Mouse (Mus musculus) neural tube, embryonic 13.5 days (tissue): ENCODE measurements around the gene Snap23. TPM values are rescaled to one million over a fixed set of nuclear protein-coding genes. Genes with fewer than 3 reads are reported as not detected.
A peak's percentile ranks its signal among the peaks of the same experiment; 100 is the strongest.

Experiments used
- ATAC-seq: fragments of 200-750 bp; cut with Nextera tagmentation; 2 replicates; pipeline ENCODE4 v1.8.0; 2017; ENCODE audit warnings: low read depth, mild to moderate bottlenecking, moderate TSS enrichment, moderate library complexity
- H3K27ac ChIP-seq: fragments of 300-500 bp; sonication (generic); replicated peaks from 2 replicates; pipeline ENCODE4 v1.5.1; 2015; ENCODE audit warnings: moderate library complexity, mild to moderate bottlenecking, inconsistent platforms
- H3K27me3 ChIP-seq: fragments of 300-500 bp; sonication (generic); 2 replicates; pipeline ENCODE4 v1.6.1; 2015; ENCODE audit warnings: mild to moderate bottlenecking, inconsistent platforms
- H3K36me3 ChIP-seq: fragments of 300-500 bp; sonication (generic); 2 replicates; pipeline ENCODE4 v1.6.1; 2015; ENCODE audit warnings: mild to moderate bottlenecking, inconsistent platforms
- H3K4me1 ChIP-seq: fragments of 300-500 bp; sonication (generic); replicated peaks from 2 replicates; pipeline ENCODE4 v1.6.1; 2015; ENCODE audit warnings: inconsistent platforms
- H3K4me2 ChIP-seq: fragments of 300-500 bp; sonication (generic); 2 replicates; pipeline ENCODE4 v1.6.1; 2015; ENCODE audit warnings: inconsistent platforms, mild to moderate bottlenecking, moderate library complexity
- H3K4me3 ChIP-seq: fragments of 300-500 bp; sonication (generic); 2 replicates; pipeline ENCODE4 v1.5.1; 2015; ENCODE audit warnings: mild to moderate bottlenecking, inconsistent platforms
- H3K9ac ChIP-seq: fragments of 300-500 bp; sonication (generic); 2 replicates; pipeline ENCODE4 v1.6.1; 2015; ENCODE audit warnings: moderate library complexity, mild to moderate bottlenecking, inconsistent platforms
- H3K9me3 ChIP-seq: fragments of 300-500 bp; sonication (generic); 2 replicates; pipeline ENCODE4 v1.6.1; 2016; ENCODE audit warnings: inconsistent platforms
- WGBS: fragments of 180-500 bp; shearing (Covaris S2); methylation state at CpG from one replicate; pipeline ENCODE4 v1.1.7; 2015; 5-methylcytosine and 5-hydroxymethylcytosine counted together
- polyA plus RNA-seq: library from polyadenylated mRNA; unstranded; fragments of >200 nt; fragmentation: Nextera tagmentation; extraction: Ambion mirVana; gene quantifications from 2 replicates; pipeline ENCODE4 v1.2.1, GENCODE M21; 2015

Snap23 gene
- polyA plus RNA-seq, 1 experiment from 2014 or later, result 21.6 TPM

DNA sequence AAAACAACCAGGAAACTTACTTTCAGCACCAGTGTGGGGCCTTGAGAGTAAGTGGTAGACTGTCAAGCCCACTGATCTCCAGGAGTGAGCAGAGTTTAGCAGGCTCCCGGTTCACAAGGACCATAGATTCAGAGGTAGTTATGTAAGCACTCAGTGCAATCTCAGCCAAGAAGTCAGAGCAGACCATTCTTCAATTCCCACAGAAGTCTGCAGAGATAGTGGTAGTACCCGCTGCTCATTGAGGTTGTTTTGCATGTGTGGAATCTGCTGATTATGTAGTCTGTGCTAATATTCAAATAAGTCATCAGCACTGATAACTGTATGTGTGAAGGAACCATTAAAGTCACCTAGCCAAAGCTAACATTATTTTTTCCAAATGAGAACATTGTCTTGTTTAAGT is 63.2 kb downstream of the Snap23 start:
- Histone ChIP-seq H3K27me3 (no peaks in the 10 kb centered on the region), H3K4me3 (no peak overlapping the region), H3K9me3 (no peaks in the 10 kb centered on the region), H3K4me1 (peaks cover 17% of the 10 kb centered on the region), H3K9ac (no peak overlapping the region), H3K4me2 (peak overlapping the region; percentile 56; the same call in 1 of the 2 replicates), H3K36me3 (peaks cover 29% of the 10 kb centered on the region), H3K27ac (no peak overlapping the region)
- WGBS, result 74% methylated on average over 2 of the region's 2 CpGs
- no peak for ATAC-seq

DNA sequence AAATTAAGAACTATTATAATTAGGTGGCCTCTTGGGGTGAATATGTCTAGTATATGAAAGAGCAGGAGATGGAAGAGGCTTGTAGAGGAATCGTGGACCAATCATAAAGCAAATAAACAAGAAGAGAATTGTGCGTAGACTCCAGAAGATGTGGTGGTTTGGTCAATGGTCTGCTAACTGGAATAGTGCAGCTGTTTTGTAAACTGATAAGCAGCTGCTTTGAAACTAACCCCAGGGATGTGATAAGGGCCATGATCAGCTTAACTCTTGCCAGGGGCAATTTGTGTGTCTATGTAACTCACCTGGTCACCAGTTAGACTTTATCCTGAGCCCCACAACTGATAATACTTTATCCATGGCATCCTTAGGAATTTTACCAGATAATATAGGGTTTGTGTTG is 64.0 kb downstream of the Snap23 start:
- H3K4me2 ChIP-seq, result no peak overlapping the region
- no peak overlapping the region for H3K4me3 ChIP-seq
- no peak for ATAC-seq
- no peak overlapping the region for H3K9ac ChIP-seq
- H3K9me3 ChIP-seq, result no peaks in the 10 kb centered on the region
- 94% methylated on average over 2 of the region's 2 CpGs for WGBS
- no peak overlapping the region for H3K27ac ChIP-seq
- peaks cover 17% of the 10 kb centered on the region for H3K4me1 ChIP-seq
- H3K36me3 ChIP-seq, result peaks cover 29% of the 10 kb centered on the region
- no peaks in the 10 kb centered on the region for H3K27me3 ChIP-seq

GRCm38 (mm10) chr2:120631957-120632356 is 64.5 kb downstream of the Snap23 start:
- no peaks in the 10 kb centered on the region for H3K27me3 ChIP-seq
- no peak overlapping the region for H3K9ac ChIP-seq
- peaks cover 17% of the 10 kb centered on the region for H3K4me1 ChIP-seq
- no peak overlapping the region for H3K27ac ChIP-seq
- H3K4me3 ChIP-seq, result no peak overlapping the region
- H3K9me3 ChIP-seq, result no peaks in the 10 kb centered on the region
- peaks cover 29% of the 10 kb centered on the region for H3K36me3 ChIP-seq
- no peak for ATAC-seq
- H3K4me2 ChIP-seq, result no peak overlapping the region
- WGBS, result 71% methylated on average over 4 of the region's 4 CpGs

GRCm38 (mm10) chr2:120640835-120641234 is 73.4 kb downstream of the Snap23 start:
- Histone ChIP-seq H3K4me3 (no peak overlapping the region), H3K36me3 (peaks cover 3% of the 10 kb centered on the region; the same call in 1 of the 2 replicates), H3K9ac (no peak overlapping the region), H3K27ac (no peak overlapping the region), H3K4me1 (no peaks in the 10 kb centered on the region), H3K9me3 (no peaks in the 10 kb centered on the region), H3K4me2 (no peak overlapping the region), H3K27me3 (no peaks in the 10 kb centered on the region)
- 87% methylated on average over 8 of the region's 8 CpGs for WGBS
- ATAC-seq, result no peak

GRCm38 (mm10) chr2:120643836-120644235 is 76.4 kb downstream of the Snap23 start:
- WGBS, result 59% methylated on average over 7 of the region's 7 CpGs
- Histone ChIP-seq H3K9me3 (no peaks in the 10 kb centered on the region), H3K4me2 (no peak overlapping the region), H3K36me3 (peaks cover 3% of the 10 kb centered on the region; the same call in 1 of the 2 replicates), H3K9ac (no peak overlapping the region), H3K4me3 (no peak overlapping the region), H3K4me1 (no peaks in the 10 kb centered on the region), H3K27me3 (no peaks in the 10 kb centered on the region), H3K27ac (no peak overlapping the region)
- no peak for ATAC-seq

DNA sequence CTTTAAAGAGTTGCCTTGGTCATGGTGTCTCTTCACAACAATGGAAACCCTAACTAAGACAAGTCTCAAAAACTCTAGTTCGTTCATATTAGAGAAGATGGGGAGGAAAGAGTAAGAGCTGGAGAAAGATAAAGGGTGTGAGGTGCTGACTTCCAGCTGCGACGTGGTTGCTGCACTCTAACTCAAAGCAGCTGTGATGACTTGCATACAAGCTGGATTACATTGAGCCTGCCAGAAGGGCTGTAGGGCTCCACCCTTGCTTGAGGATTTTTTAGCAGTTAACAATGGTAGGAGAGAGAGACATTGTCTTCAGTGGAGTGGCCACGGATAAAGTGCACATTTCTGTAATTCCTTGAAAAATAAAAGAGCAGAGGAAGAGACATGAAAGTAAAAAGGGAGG is 79.3 kb downstream of the Snap23 start:
- H3K4me3 ChIP-seq, result no peak overlapping the region
- H3K27ac ChIP-seq, result no peak overlapping the region
- no peaks in the 10 kb centered on the region for H3K9me3 ChIP-seq
- H3K36me3 ChIP-seq, result no peaks in the 10 kb centered on the region
- H3K4me2 ChIP-seq, result no peak overlapping the region
- H3K27me3 ChIP-seq, result no peaks in the 10 kb centered on the region
- ATAC-seq, result no peak
- WGBS, result 88% methylated on average over 4 of the region's 4 CpGs
- H3K4me1 ChIP-seq, result no peaks in the 10 kb centered on the region
- H3K9ac ChIP-seq, result no peak overlapping the region

Other genes with a start within 250 kb of the Snap23 start
- 42.4 and 45.0 TPM in 2 replicates for gene Vps39, start 214.5 kb upstream of the Snap23 start, polyA plus RNA-seq
- gene Ganc, start 163.8 kb upstream of the Snap23 start, polyA plus RNA-seq, result 8.2 and 8.4 TPM in 2 replicates
- gene Tmem87a, start 163.6 kb upstream of the Snap23 start, polyA plus RNA-seq, result 7.2 and 9.6 TPM in 2 replicates
- 1.0 and 1.1 TPM in 2 replicates for gene Capn3, start 111.7 kb upstream of the Snap23 start, polyA plus RNA-seq
- gene Zfp106, start 3.8 kb upstream of the Snap23 start, polyA plus RNA-seq, result 37.3 and 40.9 TPM in 2 replicates
- gene Haus2, start 41.7 kb downstream of the Snap23 start, polyA plus RNA-seq, result 28.5 and 29.8 TPM in 2 replicates
- gene Lrrc57, start 41.8 kb downstream of the Snap23 start, polyA plus RNA-seq, result 35.5 and 37.9 TPM in 2 replicates
- 4.4 and 4.6 TPM in 2 replicates for gene Stard9, start 61.5 kb downstream of the Snap23 start, polyA plus RNA-seq